Comparison of ENCODE assay signal across 8 mouse cellular contexts in the genomic region with DNA sequence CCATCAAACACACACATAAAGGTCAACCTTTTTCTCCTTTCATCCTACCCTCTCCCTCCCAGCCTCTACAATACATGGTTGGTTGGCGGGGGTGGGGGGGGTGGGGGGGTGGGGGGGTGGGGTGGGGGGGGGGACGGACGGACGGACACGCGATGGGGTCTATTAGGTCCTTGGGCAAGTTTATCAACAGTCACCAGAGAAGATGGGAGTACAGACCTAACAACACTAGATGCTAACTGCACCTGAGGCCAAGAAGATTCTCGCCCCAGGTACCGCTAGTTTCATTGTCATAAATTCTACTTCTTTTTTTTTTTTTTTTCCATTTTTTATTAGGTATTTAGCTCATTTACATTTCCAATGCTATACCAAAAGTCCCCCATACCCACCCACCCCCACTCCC. TPM values are rescaled to one million over a fixed set of nuclear protein-coding genes. Genes with fewer than 3 reads are reported as not detected.
DNase-seq lines count a peak whose midpoint lies in the region; ATAC-seq and TF ChIP-seq lines count a peak whose summit lies in the region.

No protein-coding gene starts in this region.

- no peak for TF ChIP-seq CTCF in ES-Bruce4 (IDR thresholded peaks at IDR 0.05; ENCODE audit: low read depth, low read length)

- no peak for TF ChIP-seq POLR2A in ES-Bruce4 (IDR thresholded peaks at IDR 0.05; ENCODE audit: insufficient read depth, low read length)

- no peak for DNase-seq in heart, adult 18-20 months
- no peak for DNase-seq in frontal cortex, adult 2 months (ENCODE audit: extremely low spot score in 1 of 2, low spot score in 1 of 2)
- no peak for DNase-seq in natural killer cell, adult 2 months (ENCODE audit: low spot score in 2 of 2)
- DNase-seq in layer of hippocampus, adult 18-20 months (ENCODE audit: low spot score in 2 of 2): no peak

- H3K9me3 ChIP-seq in heart, embryonic 11.5 days (replicated peaks; ENCODE audit: control insufficient read depth, low read length): no peaks in the 10 kb centered on the region
- peaks cover 9% of the 10 kb centered on the region for H3K9me3 ChIP-seq in ES-Bruce4 (replicated peaks; ENCODE audit: control insufficient read depth, insufficient read depth, low read length, poor library complexity, severe bottlenecking)
- H3K9me3 ChIP-seq in forebrain, embryonic 15.5 days: no peaks in the 10 kb centered on the region
- no peaks in the 10 kb centered on the region for H3K9me3 ChIP-seq in liver, embryonic 16.5 days (replicated peaks; ENCODE audit: control insufficient read depth, low read length)

- H3K4me1 ChIP-seq in heart, embryonic 11.5 days (ENCODE audit: control insufficient read depth, insufficient read depth, low read length): no peaks in the 10 kb centered on the region
- no peaks in the 10 kb centered on the region for H3K4me1 ChIP-seq in ES-Bruce4 (ENCODE audit: control insufficient read depth, insufficient read depth, low read length)
- peaks cover 18% of the 10 kb centered on the region for H3K4me1 ChIP-seq in forebrain, embryonic 15.5 days
- H3K4me1 ChIP-seq in liver, embryonic 16.5 days (ENCODE audit: control insufficient read depth, low read depth, low read length): peaks cover 6% of the 10 kb centered on the region

- H3K9ac ChIP-seq in heart, embryonic 11.5 days (ENCODE audit: low read depth, low read length): no peak overlapping the region
- 0 out of 2 replicates have a peak overlapping the region, but pooled peaks have one; percentile 24 for H3K9ac ChIP-seq in ES-Bruce4 (ENCODE audit: low read depth, poor library complexity, severe bottlenecking)
- H3K9ac ChIP-seq in forebrain, embryonic 15.5 days (replicated peaks): 0 out of 2 replicates have a peak overlapping the region, but pooled peaks have one; percentile 65
- no peak overlapping the region for H3K9ac ChIP-seq in liver, embryonic 16.5 days (ENCODE audit: low read depth, low read length)

- no peaks in the 10 kb centered on the region for H3K27me3 ChIP-seq in heart, embryonic 11.5 days (ENCODE audit: control insufficient read depth, insufficient read depth, low read length)
- H3K27me3 ChIP-seq in ES-Bruce4 (ENCODE audit: control insufficient read depth, insufficient read depth, low read length, poor library complexity, severe bottlenecking): no peaks in the 10 kb centered on the region
- H3K27me3 ChIP-seq in forebrain, embryonic 15.5 days: no peaks in the 10 kb centered on the region
- H3K27me3 ChIP-seq in liver, embryonic 16.5 days (ENCODE audit: control insufficient read depth, insufficient read depth, low read depth, low read length): peaks cover 3% of the 10 kb centered on the region; the same call in 1 of the 2 replicates

- H3K27ac ChIP-seq in heart, embryonic 11.5 days (ENCODE audit: low read depth, low read length): no peak overlapping the region
- H3K27ac ChIP-seq in ES-Bruce4 (ENCODE audit: insufficient read depth, low read length): peak overlapping the region; percentile 63; the same call in 1 of the 2 replicates
- peak overlapping the region; percentile 51; the same call in 1 of the 2 replicates for H3K27ac ChIP-seq in forebrain, embryonic 15.5 days (replicated peaks)
- H3K27ac ChIP-seq in liver, embryonic 16.5 days (ENCODE audit: low read length): no peak overlapping the region

- TF ChIP-seq EP300 in ES-Bruce4 (IDR thresholded peaks at IDR 0.05; ENCODE audit: insufficient read depth, low read depth, low read length): no peak

- 66% methylated on average over 8 of the region's 8 CpGs for WGBS in heart, embryonic 11.5 days (ENCODE audit: insufficient replicate concordance)
- WGBS in forebrain, embryonic 15.5 days: 70% methylated on average over 8 of the region's 8 CpGs
- 74% methylated on average over 8 of the region's 8 CpGs for WGBS in liver, embryonic 16.5 days (ENCODE audit: insufficient replicate concordance)

- H3K4me2 ChIP-seq in heart, embryonic 11.5 days: peak overlapping the region; percentile 80
- peak overlapping the region; percentile 89 for H3K4me2 ChIP-seq in forebrain, embryonic 15.5 days (replicated peaks)
- peak overlapping the region; percentile 95 for H3K4me2 ChIP-seq in liver, embryonic 16.5 days (ENCODE audit: low read depth, low read length)

- peak overlapping the region; percentile 63 for H3K4me3 ChIP-seq in heart, embryonic 11.5 days (ENCODE audit: low read depth, low read length)
- H3K4me3 ChIP-seq in ES-Bruce4 (ENCODE audit: low read depth, low read length): no peak overlapping the region
- H3K4me3 ChIP-seq in forebrain, embryonic 15.5 days: peak overlapping the region; percentile 81
- H3K4me3 ChIP-seq in liver, embryonic 16.5 days (ENCODE audit: low read depth, low read length): peak overlapping the region; percentile 68

- no peak for ATAC-seq in heart, embryonic 11.5 days (replicated peaks; ENCODE audit: insufficient number of reproducible peaks, low FRiP score, low TSS enrichment)
- peak; percentile 56 for ATAC-seq in forebrain, embryonic 15.5 days (replicated peaks)
- no peak for ATAC-seq in liver, embryonic 16.5 days (ENCODE audit: low read depth)

- no peaks in the 10 kb centered on the region for H3K36me3 ChIP-seq in heart, embryonic 11.5 days (ENCODE audit: control insufficient read depth, insufficient read depth, low read length)
- H3K36me3 ChIP-seq in ES-Bruce4 (ENCODE audit: control insufficient read depth, insufficient read depth, low read length, poor library complexity, severe bottlenecking): no peaks in the 10 kb centered on the region
- no peaks in the 10 kb centered on the region for H3K36me3 ChIP-seq in forebrain, embryonic 15.5 days
- no peaks in the 10 kb centered on the region for H3K36me3 ChIP-seq in liver, embryonic 16.5 days (ENCODE audit: control insufficient read depth, insufficient read depth)

RNA-seq across cellular contexts. Expression of a gene that starts 23.2 kb away (rescaled TPM):
- polyA plus RNA-seq in heart, embryonic 11.5 days (2014; fragmentation: Nextera tagmentation; extraction: Ambion mirVana): not detected in 2 replicates
- total RNA-seq in heart, adult 18-20 months (2021): not detected
- polyA plus RNA-seq in ES-Bruce4 (2011; ENCODE audit: insufficient read depth, insufficient read length, low read depth, missing spikeins): 7.8 and 11.8 TPM in 2 replicates
- not detected in 2 replicates for polyA plus RNA-seq in forebrain, embryonic 15.5 days (2015; fragmentation: Nextera tagmentation; extraction: Ambion mirVana)
- polyA plus RNA-seq in liver, embryonic 16.5 days (2015; fragmentation: Nextera tagmentation; extraction: Ambion mirVana): 0.08 TPM in 1 of 2 replicates, not detected in the other
- not detected in 2 replicates for polyA plus RNA-seq in frontal cortex, adult 2 months (2012; rRNA removed)
- not detected for total RNA-seq in layer of hippocampus, adult 18-20 months (2021)

RNA-seq across cellular contexts. Expression of a gene that starts 26.5 kb away (rescaled TPM):
- polyA plus RNA-seq in heart, embryonic 11.5 days (2014; fragmentation: Nextera tagmentation; extraction: Ambion mirVana): 54.9 and 58.7 TPM in 2 replicates
- 10 to 100 TPM; 40.7 to 40.9 TPM for total RNA-seq in heart, adult 18-20 months (2021)
- polyA plus RNA-seq in ES-Bruce4 (2011; ENCODE audit: insufficient read depth, insufficient read length, low read depth, missing spikeins): 131 and 134 TPM in 2 replicates
- 108 and 110 TPM in 2 replicates for polyA plus RNA-seq in forebrain, embryonic 15.5 days (2015; fragmentation: Nextera tagmentation; extraction: Ambion mirVana)
- 17.4 and 18.7 TPM in 2 replicates for polyA plus RNA-seq in liver, embryonic 16.5 days (2015; fragmentation: Nextera tagmentation; extraction: Ambion mirVana)
- 31.8 and 33.0 TPM in 2 replicates for polyA plus RNA-seq in frontal cortex, adult 2 months (2012; rRNA removed)
- total RNA-seq in layer of hippocampus, adult 18-20 months (2021): 10 to 100 TPM; 51.3 to 51.5 TPM

Comparison
In these comparisons a context has a peak if more than half of its experiments do, and no peak if none do; other contexts are left out.
1. H3K27ac ChIP-seq: peak in ES-Bruce4 (single experiment) and forebrain, embryonic 15.5 days (single experiment); none in heart, embryonic 11.5 days (single experiment) and liver, embryonic 16.5 days (single experiment).
2. H3K9ac ChIP-seq: peak in ES-Bruce4 (single experiment) and forebrain, embryonic 15.5 days (single experiment); none in heart, embryonic 11.5 days (single experiment) and liver, embryonic 16.5 days (single experiment).
3. Peak in every context shown above with its lines, with median percentiles within 50 percentile points of each other: H3K4me2 ChIP-seq.